Mouse (Mus musculus) myocyte (in vitro differentiated cells): Measurements from ENCODE around the gene Cd151. TPM values are rescaled to one million over a fixed set of nuclear protein-coding genes. Genes with fewer than 3 reads are reported as not detected.

Experiments used
- H3K27me3 ChIP-seq: one replicate; pipeline ENCODE4 v1.6.1; 2011; ENCODE audit not compliant: control insufficient read depth, insufficient read depth, insufficient read length
- H3K36me3 ChIP-seq: one replicate; pipeline ENCODE4 v1.6.1; 2011; ENCODE audit not compliant: control insufficient read depth, insufficient read depth
- H3K4me2 ChIP-seq: one replicate; pipeline ENCODE4 v1.6.1; 2011; ENCODE audit warnings: low read depth, control low read depth
- H3K4me3 ChIP-seq: one replicate; pipeline ENCODE4 v1.5.1; 2011; ENCODE audit warnings: mild to moderate bottlenecking, control low read depth, moderate library complexity
- H3K79me2 ChIP-seq: one replicate; pipeline ENCODE4 v1.6.1; 2011; ENCODE audit not compliant: control insufficient read depth, insufficient read depth
- H3ac ChIP-seq: one replicate; pipeline ENCODE4 v1.6.1; 2011; ENCODE audit not compliant: control insufficient read depth, insufficient read length
- CEBPB ChIP-seq: IDR thresholded peaks from 2 replicates; pipeline ENCODE4 v1.6.1; 2011; ENCODE audit warnings: mild to moderate bottlenecking, moderate library complexity; ENCODE audit not compliant: poor library complexity, insufficient read depth, severe bottlenecking
- E2F4 ChIP-seq: IDR thresholded peaks from one replicate; pipeline ENCODE4 v1.6.1; 2011; ENCODE audit warnings: mild to moderate bottlenecking, control low read depth, moderate library complexity; ENCODE audit not compliant: insufficient read depth
- MAX ChIP-seq: IDR thresholded peaks from one replicate; pipeline ENCODE4 v1.6.1; 2011; ENCODE audit warnings: low read depth, mild to moderate bottlenecking, control low read depth
- MYOD1 ChIP-seq, 3 experiments: IDR thresholded peaks; one replicate each; pipeline ENCODE4 v1.6.1; 2011; ENCODE audit warnings: control low read depth in 2 of 3, low read depth in 2 of 3, mild to moderate bottlenecking in 2 of 3, moderate library complexity in 1 of 3; ENCODE audit not compliant: insufficient read length in 2 of 3, control insufficient read depth in 1 of 3
- MYOG ChIP-seq, 3 experiments: IDR thresholded peaks; one replicate each; pipeline ENCODE4 v1.6.1; 2011; ENCODE audit warnings: control low read depth in 2 of 3, low read depth in 2 of 3, mild to moderate bottlenecking in 2 of 3; ENCODE audit not compliant: insufficient read length in 2 of 3, control insufficient read depth in 1 of 3, insufficient read depth in 1 of 3
- POLR2A ChIP-seq: IDR thresholded peaks from one replicate; pipeline ENCODE4 v1.6.1; 2011; ENCODE audit warnings: low read depth, mild to moderate bottlenecking, control low read depth, moderate library complexity; ENCODE audit not compliant: insufficient read length
- POLR2AphosphoS2 ChIP-seq: IDR thresholded peaks from one replicate; pipeline ENCODE4 v1.6.1; 2011; ENCODE audit warnings: low read depth, control low read depth; ENCODE audit not compliant: insufficient read length
- REST ChIP-seq: IDR thresholded peaks from one replicate; pipeline ENCODE4 v1.6.1; 2011; ENCODE audit warnings: mild to moderate bottlenecking, control low read depth, moderate library complexity; ENCODE audit not compliant: insufficient read depth, insufficient read length
- SRF ChIP-seq: IDR thresholded peaks from one replicate; pipeline ENCODE4 v1.6.1; 2011; ENCODE audit warnings: low read depth; ENCODE audit not compliant: control insufficient read depth, insufficient read length
- TCF12 ChIP-seq: IDR thresholded peaks from one replicate; pipeline ENCODE4 v1.6.1; 2011; ENCODE audit warnings: mild to moderate bottlenecking, control low read depth; ENCODE audit not compliant: poor library complexity, insufficient read depth, severe bottlenecking
- TCF3 ChIP-seq: IDR thresholded peaks from one replicate; pipeline ENCODE4 v1.6.1; 2011; ENCODE audit warnings: low read depth, control low read depth; ENCODE audit not compliant: insufficient read length
- USF1 ChIP-seq: IDR thresholded peaks from one replicate; pipeline ENCODE4 v1.6.1; 2011; ENCODE audit warnings: low read depth, mild to moderate bottlenecking, control low read depth, moderate library complexity
- polyA plus RNA-seq: library from polyadenylated mRNA; unstranded; fragments of >200 nt; fragmentation: generic; extraction: Trizol; gene quantifications from one replicate; pipeline ENCODE4 v1.2.1, GENCODE M21; 2012; ENCODE audit warnings: missing spikeins

The Cd151 gene
- polyA plus RNA-seq, 1 experiment = 267 TPM

DNA sequence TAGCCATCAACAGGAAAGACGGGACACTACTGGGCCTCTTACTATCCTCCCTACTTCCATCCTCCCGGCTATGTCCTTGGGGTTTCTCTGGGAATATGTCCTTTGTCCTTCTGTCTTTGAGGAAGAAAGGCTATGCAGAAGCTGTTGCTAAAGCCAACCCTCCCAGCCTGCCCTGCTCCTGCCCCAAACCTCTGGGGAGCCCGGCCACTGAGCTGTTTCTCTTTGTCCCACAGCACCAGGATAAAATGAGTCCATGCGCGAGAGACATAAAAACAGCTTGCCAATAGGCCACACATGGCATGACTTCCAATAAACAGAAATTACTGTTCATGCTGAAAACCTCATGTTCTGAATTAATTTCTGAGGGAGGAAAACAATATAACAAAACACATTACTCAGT lies 51.1 kb downstream of the Cd151 start:
- Histone ChIP-seq H3K4me2 (no peak overlapping the region), H3K27me3 (no peaks in the 10 kb centered on the region), H3K4me3 (no peak overlapping the region), H3ac (no peak overlapping the region), H3K36me3 (peaks cover 9% of the 10 kb centered on the region), H3K79me2 (no peaks in the 10 kb centered on the region)
- TF ChIP-seq TCF12 = no peak
- no peak for TF ChIP-seq REST
- TF ChIP-seq MYOD1 (IDR thresholded peaks at IDR 0.05; ENCODE audit: control insufficient read depth in 1 of 3, insufficient read length in 2 of 3, low read depth in 2 of 3) = no peak
- TF ChIP-seq TCF3 = no peak
- TF ChIP-seq SRF = no peak
- TF ChIP-seq USF1 = no peak
- no peak for TF ChIP-seq POLR2A
- TF ChIP-seq CEBPB = no peak
- no peak for TF ChIP-seq E2F4
- no peak for TF ChIP-seq MYOG (IDR thresholded peaks at IDR 0.05; ENCODE audit: control insufficient read depth in 1 of 3, insufficient read depth in 1 of 3, insufficient read length in 2 of 3, low read depth in 2 of 3)
- no peak for TF ChIP-seq MAX
- TF ChIP-seq POLR2AphosphoS2 = no peak

DNA sequence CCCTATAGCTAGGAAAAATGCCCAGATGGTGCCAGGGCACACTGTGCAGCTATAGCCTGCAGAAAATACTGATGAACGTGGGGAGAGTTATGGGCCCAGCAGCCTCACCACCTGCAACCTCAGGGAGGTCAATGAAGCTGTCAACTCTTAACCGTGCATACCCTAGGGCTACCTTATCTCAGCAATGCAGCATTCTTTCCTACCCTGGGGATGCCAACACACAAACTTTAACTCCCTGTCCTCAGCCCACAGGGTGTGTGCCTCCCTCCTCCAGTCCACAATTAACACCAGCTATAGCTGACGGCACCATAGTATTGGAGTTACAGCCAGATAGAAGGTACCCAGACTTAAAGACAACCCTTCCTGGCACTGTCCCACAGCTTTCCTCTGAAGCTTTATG lies 51.7 kb downstream of the Cd151 start:
- Histone ChIP-seq H3K27me3 (no peaks in the 10 kb centered on the region), H3K79me2 (no peaks in the 10 kb centered on the region)

DNA sequence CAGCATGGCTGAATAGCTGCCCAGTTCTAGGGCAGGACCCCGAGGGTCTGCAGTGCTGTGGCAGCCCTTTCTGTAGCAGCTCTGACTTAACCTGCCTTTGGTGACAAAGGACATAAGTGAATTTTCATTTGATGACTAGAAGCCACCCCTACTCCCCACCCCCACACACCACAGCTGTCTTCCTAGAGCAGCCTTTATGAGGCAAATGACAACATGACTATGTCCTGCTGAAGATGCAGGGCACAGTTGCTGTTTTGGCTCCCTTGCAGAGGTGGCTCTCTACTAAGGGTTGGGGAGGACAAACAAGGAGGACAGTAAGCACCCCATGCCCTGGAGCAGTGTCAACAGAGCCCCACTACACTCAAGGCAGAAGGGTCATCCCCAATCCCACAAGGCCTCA lies 52.6 kb downstream of the Cd151 start:
- no peak overlapping the region for H3ac ChIP-seq
- no peak overlapping the region for H3K4me2 ChIP-seq
- H3K27me3 ChIP-seq = no peaks in the 10 kb centered on the region
- no peaks in the 10 kb centered on the region for H3K79me2 ChIP-seq
- no peak for TF ChIP-seq TCF3
- peak in 2 of 3 experiments; percentile 71 to 79 for TF ChIP-seq MYOG (IDR thresholded peaks at IDR 0.05; ENCODE audit: control insufficient read depth in 1 of 3, insufficient read depth in 1 of 3, insufficient read length in 2 of 3, low read depth in 2 of 3)
- TF ChIP-seq POLR2AphosphoS2 = no peak
- no peak for TF ChIP-seq CEBPB
- TF ChIP-seq TCF12 = peak; percentile 20
- TF ChIP-seq MAX = no peak
- peak in 2 of 3 experiments; percentile 52 to 64 for TF ChIP-seq MYOD1 (IDR thresholded peaks at IDR 0.05; ENCODE audit: control insufficient read depth in 1 of 3, insufficient read length in 2 of 3, low read depth in 2 of 3)
- TF ChIP-seq E2F4 = no peak
- no peak for TF ChIP-seq POLR2A
- no peak for TF ChIP-seq USF1
- no peak for TF ChIP-seq REST
- TF ChIP-seq SRF = no peak
- H3K4me3 ChIP-seq = no peak overlapping the region
- H3K36me3 ChIP-seq = peaks cover 5% of the 10 kb centered on the region

More for the DNA sequence above, 51.7 kb downstream of the Cd151 start:
- no peak for TF ChIP-seq USF1
- no peak for TF ChIP-seq MYOD1 (IDR thresholded peaks at IDR 0.05; ENCODE audit: control insufficient read depth in 1 of 3, insufficient read length in 2 of 3, low read depth in 2 of 3)
- no peak for TF ChIP-seq MAX
- no peak for TF ChIP-seq CEBPB
- TF ChIP-seq TCF3 = no peak
- TF ChIP-seq REST = no peak
- TF ChIP-seq SRF = no peak
- TF ChIP-seq TCF12 = no peak
- no peak for TF ChIP-seq E2F4
- Histone ChIP-seq H3ac (no peak overlapping the region), H3K4me3 (no peak overlapping the region), H3K36me3 (peaks cover 5% of the 10 kb centered on the region), H3K4me2 (no peak overlapping the region)

Other genes with a start within 250 kb of the Cd151 start
- gene Phrf1, start 238.6 kb upstream of the Cd151 start, polyA plus RNA-seq = 44.5 TPM
- 0.97 TPM for gene Irf7, start 200.9 kb upstream of the Cd151 start, polyA plus RNA-seq
- 0.07 TPM for gene Cdhr5, start 190.6 kb upstream of the Cd151 start, polyA plus RNA-seq
- gene Sct, start 188.3 kb upstream of the Cd151 start, polyA plus RNA-seq = 0.68 TPM
- gene Drd4, start 175.4 kb upstream of the Cd151 start, polyA plus RNA-seq = not detected
- 11.8 TPM for gene Deaf1, start 139.7 kb upstream of the Cd151 start, polyA plus RNA-seq
- 12.5 TPM for gene Tmem80, start 139.7 kb upstream of the Cd151 start, polyA plus RNA-seq
- gene Eps8l2, start 128.5 kb upstream of the Cd151 start, polyA plus RNA-seq = 0.44 TPM
- gene Taldo1, start 75.2 kb upstream of the Cd151 start, polyA plus RNA-seq = 259 TPM
- 16.3 TPM for gene Gatd1, start 53.3 kb upstream of the Cd151 start, polyA plus RNA-seq
- 0.25 TPM for gene Cend1, start 37.9 kb upstream of the Cd151 start, polyA plus RNA-seq
- gene Slc25a22, start 29.5 kb upstream of the Cd151 start, polyA plus RNA-seq = 8.8 TPM
- gene Pidd1, start 23.4 kb upstream of the Cd151 start, polyA plus RNA-seq = 1.9 TPM
- gene Rplp2, start 20.0 kb upstream of the Cd151 start, polyA plus RNA-seq = 5,265 TPM
- gene Pnpla2, start 12.2 kb upstream of the Cd151 start, polyA plus RNA-seq = 50.5 TPM
- gene Cracr2b, start 6.3 kb upstream of the Cd151 start, polyA plus RNA-seq = 2.4 TPM
- 95.1 TPM for gene Polr2l, start 7.7 kb downstream of the Cd151 start, polyA plus RNA-seq
- gene Tspan4, start 7.8 kb downstream of the Cd151 start, polyA plus RNA-seq = 95.5 TPM
- 51.3 TPM for gene Chid1, start 72.5 kb downstream of the Cd151 start, polyA plus RNA-seq
- gene Ap2a2, start 94.8 kb downstream of the Cd151 start, polyA plus RNA-seq = 89.2 TPM
- gene Muc6, start 187.9 kb downstream of the Cd151 start, polyA plus RNA-seq = 0.20 TPM
- not detected for gene Muc2, start 222.9 kb downstream of the Cd151 start, polyA plus RNA-seq